Mouse (Mus musculus) heart, postnatal 0 days (tissue): Measurements from ENCODE around the gene Gp2. TPM values are rescaled to one million over a fixed set of nuclear protein-coding genes. Genes with fewer than 3 reads are reported as not detected.

Source experiments
- ATAC-seq: fragments of 200-750 bp; cut with Nextera tagmentation; 2 replicates; pipeline ENCODE4 v1.8.0; 2017; ENCODE audit warnings: low read depth, moderate number of reproducible peaks, moderate library complexity; ENCODE audit not compliant: insufficient read depth
- DNase-seq: peaks from one replicate; pipeline ENCODE4 v3.0.0-alpha.2; 2016; ENCODE audit warnings: low spot score
- H3K27ac ChIP-seq: fragments of 300-500 bp; sonication (generic); 2 replicates; pipeline ENCODE4 v1.5.1; 2014; ENCODE audit warnings: low read depth, mild to moderate bottlenecking
- H3K27me3 ChIP-seq: fragments of 300-500 bp; sonication (generic); 2 replicates; pipeline ENCODE4 v1.6.1; 2014; ENCODE audit warnings: low read length, mixed read lengths; ENCODE audit not compliant: control insufficient read depth, insufficient read depth
- H3K36me3 ChIP-seq: fragments of 300-500 bp; sonication (generic); replicated peaks from 2 replicates; pipeline ENCODE4 v1.6.1; 2014; ENCODE audit warnings: low read length, mixed read lengths; ENCODE audit not compliant: control insufficient read depth, insufficient read depth
- H3K4me1 ChIP-seq: fragments of 300-500 bp; sonication (generic); 2 replicates; pipeline ENCODE4 v1.6.1; 2014; ENCODE audit warnings: antibody characterized with exemption; ENCODE audit not compliant: control insufficient read depth, insufficient read depth
- H3K4me2 ChIP-seq: fragments of 300-500 bp; sonication (generic); 2 replicates; pipeline ENCODE4 v1.6.1; 2014; ENCODE audit warnings: low read depth, mild to moderate bottlenecking, low read length, moderate library complexity
- H3K4me3 ChIP-seq: fragments of 300-500 bp; sonication (generic); 2 replicates; pipeline ENCODE4 v1.5.1; 2014; ENCODE audit warnings: low read depth, low read length
- H3K9ac ChIP-seq: fragments of 300-500 bp; sonication (generic); replicated peaks from 2 replicates; pipeline ENCODE4 v1.6.1; 2014; ENCODE audit warnings: low read depth, low read length, mixed read lengths
- H3K9me3 ChIP-seq: fragments of 300-500 bp; sonication (generic); replicated peaks from 2 replicates; pipeline ENCODE4 v1.6.1; 2016; ENCODE audit warnings: low read length; ENCODE audit not compliant: control insufficient read depth
- CTCF ChIP-seq: IDR thresholded peaks from 2 replicates; pipeline ENCODE4 v1.5.1; 2016; ENCODE audit warnings: antibody characterized with exemption, control low read depth, low read depth
- EP300 ChIP-seq: IDR thresholded peaks from 2 replicates; pipeline ENCODE4 v1.6.1; 2016; ENCODE audit warnings: antibody characterized with exemption, low read depth
- WGBS: fragments of 180-500 bp; shearing (Covaris S2); extraction: QIAGEN DNeasy Blood & Tissue Kit; methylation state at CpG from one replicate; pipeline ENCODE4 v1.1.7; 2014; 5-methylcytosine and 5-hydroxymethylcytosine counted together
- polyA plus RNA-seq: library from polyadenylated mRNA; unstranded; fragments of >200 nt; fragmentation: Nextera tagmentation; extraction: Ambion mirVana; gene quantifications from 2 replicates; pipeline ENCODE4 v1.2.1, GENCODE M21; 2015
- total RNA-seq: library from RNA; depleted of rRNA; stranded (reverse); fragments of >200 nt; gene quantifications from 2 replicates; pipeline ENCODE4 v1.2.3, GENCODE M21; 2014; ENCODE audit warnings: low replicate concordance; rRNA removed

The Gp2 gene
- total and polyA plus RNA-seq, 2 experiments from 2014 or later = not detected

GRCm38 (mm10) chr7:119420730-119421129 lies 38.4 kb downstream of the Gp2 start:
- Histone ChIP-seq H3K9me3 (no peaks in the 10 kb centered on the region), H3K36me3 (no peaks in the 10 kb centered on the region), H3K4me3 (no peak overlapping the region), H3K9ac (no peak overlapping the region), H3K27ac (no peak overlapping the region), H3K27me3 (no peaks in the 10 kb centered on the region), H3K4me1 (no peaks in the 10 kb centered on the region), H3K4me2 (no peak overlapping the region)
- WGBS = 3% methylated on average over 2 of the region's 2 CpGs
- TF ChIP-seq CTCF = no peak
- no peak for TF ChIP-seq EP300
- ATAC-seq (no peak), DNase-seq (no peak)

- Histone ChIP-seq H3K4me2 (no peak overlapping the region), H3K36me3 (no peaks in the 10 kb centered on the region), H3K4me1 (no peaks in the 10 kb centered on the region), H3K9ac (no peak overlapping the region), H3K9me3 (no peaks in the 10 kb centered on the region), H3K4me3 (no peak overlapping the region), H3K27me3 (no peaks in the 10 kb centered on the region), H3K27ac (no peak overlapping the region)
- TF ChIP-seq EP300 (no peak), CTCF (no peak)
- ATAC-seq (no peak), DNase-seq (no peak)
- 60% methylated on average over 1 of the region's 1 CpGs for WGBS
These were observed 40.6 kb downstream of the Gp2 start for GRCm38 (mm10) chr7:119418523-119418922.

- Histone ChIP-seq H3K4me1 (no peaks in the 10 kb centered on the region), H3K27me3 (no peaks in the 10 kb centered on the region), H3K4me2 (no peak overlapping the region), H3K36me3 (no peaks in the 10 kb centered on the region), H3K4me3 (no peak overlapping the region), H3K9me3 (no peaks in the 10 kb centered on the region), H3K27ac (no peak overlapping the region), H3K9ac (no peak overlapping the region)
- DNase-seq (no peak), ATAC-seq (no peak)
- no peak for TF ChIP-seq EP300
- no peak for TF ChIP-seq CTCF
- 76% methylated on average over 13 of the region's 13 CpGs for WGBS
These were observed 64.9 kb downstream of the Gp2 start for GRCm38 (mm10) chr7:119394050-119394732.

Other genes with a start within 250 kb of the Gp2 start
- gene Umod, start 20.0 kb upstream of the Gp2 start, total RNA-seq = not detected in 2 replicates
- gene Umod, start 20.0 kb upstream of the Gp2 start, polyA plus RNA-seq = not detected in 2 replicates
- gene Acsm5, start 60.2 kb upstream of the Gp2 start, total RNA-seq = not detected in 2 replicates
- not detected in 2 replicates for gene Acsm5, start 60.2 kb upstream of the Gp2 start, polyA plus RNA-seq
- gene Pdilt, start 64.2 kb upstream of the Gp2 start, total RNA-seq = not detected in 2 replicates
- gene Pdilt, start 64.2 kb upstream of the Gp2 start, polyA plus RNA-seq = not detected in 2 replicates
- gene Acsm2, start 95.1 kb upstream of the Gp2 start, total RNA-seq = not detected in 2 replicates
- gene Acsm2, start 95.1 kb upstream of the Gp2 start, polyA plus RNA-seq = not detected in 2 replicates
- gene Acsm1, start 147.7 kb upstream of the Gp2 start, total RNA-seq = not detected in 2 replicates
- gene Acsm1, start 147.7 kb upstream of the Gp2 start, polyA plus RNA-seq = 0.05 and 0.48 TPM in 2 replicates
- gene Acsm4, start 230.7 kb upstream of the Gp2 start, total RNA-seq = not detected in 2 replicates
- not detected in 2 replicates for gene Acsm4, start 230.7 kb upstream of the Gp2 start, polyA plus RNA-seq